Mouse (Mus musculus) mature B cell (primary cell): ENCODE data around the gene Lcn6.
"Not testable (repeated sequence)": the region's sequence is repeated elsewhere in the genome, so short reads cannot be mapped to it uniquely, and the experiment has no call there.

Experiments
- in situ Hi-C: fragments of 300-500 bp; cut with MboI; formaldehyde crosslinking; loops from 2 replicates; pipeline ENCODE4 v1.14.3; 2019

Gene Lcn6

DNA sequence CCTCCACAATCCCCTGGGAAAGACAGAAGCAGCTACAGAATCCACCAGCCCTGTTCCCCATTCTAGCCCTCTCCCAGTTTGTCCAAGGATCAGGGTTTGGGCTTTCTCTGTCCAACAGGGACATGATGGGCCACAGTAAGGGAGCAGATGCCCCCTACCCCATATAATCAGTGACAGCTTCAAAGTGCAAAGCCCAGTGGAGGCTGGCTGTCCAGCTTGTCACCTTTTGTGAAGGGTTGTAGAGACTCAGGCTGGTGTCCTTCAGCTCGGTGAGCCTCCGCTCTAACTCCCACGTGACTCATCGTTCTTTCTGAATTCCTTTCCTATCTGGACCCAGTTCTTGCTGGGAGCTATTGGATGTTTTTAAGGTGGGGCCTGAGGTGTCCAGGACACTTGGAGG, 27.1 kb downstream of the Lcn6 start:
- in situ Hi-C loops: no loop called here

- in situ Hi-C loops: no loop called here
Measured at GRCm38 (mm10) chr2:25706643-25707481, 30.3 kb downstream of the Lcn6 start, which contains the start of gene Bmyc. Gene Bmyc, plus strand, starts transcription at chr2:25706739.

DNA sequence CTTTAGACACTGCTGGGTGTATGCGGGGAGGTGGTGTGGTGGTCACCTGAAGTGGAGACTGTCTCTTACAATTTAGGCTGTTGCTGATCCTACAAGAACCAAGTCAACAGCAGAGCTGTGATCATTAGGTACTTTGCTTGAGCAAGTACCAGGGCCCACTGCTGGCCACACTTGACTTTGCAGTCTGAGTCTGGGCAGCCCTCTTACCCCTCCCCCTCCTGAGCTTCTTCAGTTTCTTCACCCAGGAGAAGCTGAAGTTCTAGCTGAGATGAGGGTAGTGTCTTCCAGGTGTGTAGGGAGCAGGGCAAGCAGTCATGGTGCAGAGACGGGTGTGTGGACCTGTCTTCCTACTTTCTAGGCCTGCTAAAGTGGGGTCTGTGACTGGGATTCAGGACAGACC, 31.5 kb downstream of the Lcn6 start:
- in situ Hi-C loops: no loop called here

DNA sequence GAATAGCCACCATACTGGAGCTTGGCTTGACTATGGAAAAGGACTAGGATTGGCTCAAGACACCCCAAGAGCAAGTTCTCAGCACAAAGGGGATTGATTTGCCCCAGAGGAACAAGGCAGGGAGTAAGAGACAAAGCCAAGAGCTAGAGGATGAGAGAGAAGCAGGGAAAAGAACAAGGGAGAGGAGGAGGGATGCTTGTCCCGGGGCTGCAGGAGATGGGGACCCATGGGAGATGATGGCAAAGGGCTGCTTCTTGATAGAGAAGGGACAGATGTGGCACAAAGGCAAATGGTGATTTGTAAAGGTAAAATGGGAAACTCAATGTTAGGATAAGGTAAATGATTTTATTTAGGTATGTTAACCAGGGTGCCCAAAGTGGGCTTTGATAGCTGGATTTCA, 32.5 kb downstream of the Lcn6 start:
- in situ Hi-C loops: not testable (repeated sequence)

GRCm38 (mm10) chr2:25709791-25710190, 33.2 kb downstream of the Lcn6 start:
- in situ Hi-C loops: not testable (repeated sequence)

DNA sequence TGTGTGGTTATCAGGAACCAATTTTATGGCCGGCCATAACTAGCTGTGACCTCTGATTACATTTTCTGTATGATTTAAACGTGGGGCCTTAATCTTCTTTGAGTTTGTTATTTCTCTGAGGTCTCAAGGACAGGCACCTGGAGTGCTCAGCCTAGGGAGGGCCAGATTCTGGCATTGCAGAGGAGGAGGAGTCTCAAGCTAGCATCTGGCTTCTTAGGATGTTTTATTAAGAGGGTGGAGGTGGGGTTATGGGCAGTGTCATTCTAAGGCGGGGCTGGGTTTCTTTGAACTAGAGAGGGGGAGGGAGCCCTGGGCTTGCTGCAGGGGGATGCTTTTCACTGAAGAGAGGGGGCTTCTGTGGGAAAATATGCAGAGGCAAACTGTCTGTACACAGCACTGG, 35.1 kb downstream of the Lcn6 start:
- in situ Hi-C loops: not testable (repeated sequence)

GRCm38 (mm10) chr2:25717222-25717621, 40.6 kb downstream of the Lcn6 start:
- in situ Hi-C loops: no loop called here
